Mouse (Mus musculus): Measurements from ENCODE around the gene Mllt6. TPM values are rescaled to one million over a fixed set of nuclear protein-coding genes. Genes with fewer than 3 reads are reported as not detected.

Gene Mllt6
- total and polyA plus RNA-seq, 3 experiments = 24.3 to 55.6 (median 43.0) TPM

- peak overlapping the region in 2 of 3 experiments; percentile 16 to 22 for H3K4me3 ChIP-seq (replicated peaks in 1 of 3; ENCODE audit: low read depth in 2 of 3, low read length in 2 of 3, poor library complexity in 1 of 3)
- peak overlapping the region; percentile 69 for H3K9ac ChIP-seq (ENCODE audit: insufficient read depth, low read depth)
- DNase-seq (ENCODE audit: extremely low read depth) = no peak
- peaks cover 54 to 86% of the 10 kb centered on the region in 2 experiments for H3K36me3 ChIP-seq (replicated peaks in 1 of 2; ENCODE audit: control insufficient read depth in 1 of 2, insufficient read depth in 1 of 2, low read length in 1 of 2)
- TF ChIP-seq KAT2A (IDR thresholded peaks at IDR 0.05; ENCODE audit: insufficient replicate concordance, low read length) = no peak
- H3K27me3 ChIP-seq (replicated peaks) = no peaks in the 10 kb centered on the region
- H3K9me3 ChIP-seq (replicated peaks; ENCODE audit: low read length) = peaks cover 17% of the 10 kb centered on the region
- in situ Hi-C loops (cut with MboI; ENCODE audit: low pct_ligation_motif_present, low pct_unique_long_range_greater_than_20kb, low sequenced_read_pairs) = no loop called here
- peak overlapping the region; percentile 64 for H3K4me2 ChIP-seq (ENCODE audit: insufficient read depth, low read depth, poor library complexity, severe bottlenecking)
- H3K79me2 ChIP-seq (replicated peaks; ENCODE audit: control insufficient read depth, extremely low read depth, insufficient read depth, poor library complexity, severe bottlenecking) = no peaks in the 10 kb centered on the region
- dilution Hi-C loops (cut with MboI; ENCODE audit: extremely low pct_ligation_motif_present, extremely low pct_unique_long_range_greater_than_20kb, low sequenced_read_pairs) = no loop called here
- H3K27ac ChIP-seq (ENCODE audit: insufficient read depth, low read depth) = peak overlapping the region; percentile 98
- H3K4me1 ChIP-seq (ENCODE audit: control insufficient read depth in 1 of 2, insufficient read depth in 2 of 2) = peaks cover 19 to 50% of the 10 kb centered on the region in 2 experiments
Observed at GRCm38 (mm10) chr11:97717369-97718280, 54.4 kb downstream of the Mllt6 start.

- peak; percentile 88 for DNase-seq (ENCODE audit: extremely low read depth)
- H3K4me3 ChIP-seq (replicated peaks in 1 of 3; ENCODE audit: low read depth in 2 of 3, low read length in 2 of 3, poor library complexity in 1 of 3) = peak overlapping the region in 2 of 3 experiments; percentile 16 to 22
- H3K27me3 ChIP-seq (replicated peaks) = no peaks in the 10 kb centered on the region
- H3K4me1 ChIP-seq (ENCODE audit: control insufficient read depth in 1 of 2, insufficient read depth in 2 of 2) = peaks cover 19 to 51% of the 10 kb centered on the region in 2 experiments
- peaks cover 51 to 86% of the 10 kb centered on the region in 2 experiments for H3K36me3 ChIP-seq (replicated peaks in 1 of 2; ENCODE audit: control insufficient read depth in 1 of 2, insufficient read depth in 1 of 2, low read length in 1 of 2)
- H3K9me3 ChIP-seq (replicated peaks; ENCODE audit: low read length) = peaks cover 19% of the 10 kb centered on the region
- TF ChIP-seq MAX (IDR thresholded peaks at IDR 0.05; ENCODE audit: low read length) (peak; percentile 88), TBP (conservative IDR thresholded peaks at IDR 0.05; ENCODE audit: low read depth, low read length) (peak; percentile 73), JUND (conservative IDR thresholded peaks at IDR 0.05; ENCODE audit: low read depth, low read length) (no peak), POLR2A (IDR thresholded peaks at IDR 0.05; ENCODE audit: low read depth, low read length) (peak; percentile 79), GABPA (IDR thresholded peaks at IDR 0.05; ENCODE audit: insufficient replicate concordance, low read depth, low read length) (no peak), CHD2 (IDR thresholded peaks at IDR 0.05; ENCODE audit: low read length) (peak; percentile 58), MYC (IDR thresholded peaks at IDR 0.05; ENCODE audit: low read depth, low read length) (peak; percentile 90), NRF1 (IDR thresholded peaks at IDR 0.05; ENCODE audit: low read depth, low read length) (peak; percentile 26; the same call in 1 of the 2 replicates), TCF12 (IDR thresholded peaks at IDR 0.05; ENCODE audit: low read depth, low read length) (peak; percentile 83), MEF2A (IDR thresholded peaks at IDR 0.05; ENCODE audit: borderline replicate concordance, low read depth, low read length) (peak; percentile 41; the same call in 1 of the 2 replicates), MXI1 (IDR thresholded peaks at IDR 0.05; ENCODE audit: low read depth, low read length) (peak; percentile 62), ETS1 (conservative IDR thresholded peaks at IDR 0.05; ENCODE audit: low read depth, low read length) (peak; percentile 51; the same call in 1 of the 2 replicates), ZKSCAN1 (IDR thresholded peaks at IDR 0.05; ENCODE audit: borderline replicate concordance, low read depth, low read length) (no peak), ELF1 (IDR thresholded peaks at IDR 0.05; ENCODE audit: low read depth, low read length) (peak; percentile 47; the same call in 1 of the 2 replicates), NELFE (IDR thresholded peaks at IDR 0.05; ENCODE audit: low read depth, low read length) (no peak; the same call in 1 of the 2 replicates), USF1 (IDR thresholded peaks at IDR 0.05; ENCODE audit: low read depth, low read length) (no peak), EP300 (IDR thresholded peaks at IDR 0.05; ENCODE audit: low read length) (peak; percentile 89), E2F4 (IDR thresholded peaks at IDR 0.05; ENCODE audit: insufficient replicate concordance, low read depth, low read length) (no peak), BHLHE40 (IDR thresholded peaks at IDR 0.05; ENCODE audit: low read depth, low read length) (peak; percentile 91), ZMIZ1 (IDR thresholded peaks at IDR 0.05; ENCODE audit: low read depth, low read length) (no peak; the same call in 1 of the 2 replicates), ZC3H11A (IDR thresholded peaks at IDR 0.05; ENCODE audit: low read depth, low read length) (no peak), HCFC1 (IDR thresholded peaks at IDR 0.05; ENCODE audit: low read depth, low read length) (peak; percentile 48), JUN (IDR thresholded peaks at IDR 0.05; ENCODE audit: insufficient read depth, low read depth, low read length) (peak; percentile 45), KAT2A (IDR thresholded peaks at IDR 0.05; ENCODE audit: insufficient replicate concordance, low read length) (no peak), POLR2AphosphoS2 (IDR thresholded peaks at IDR 0.05; ENCODE audit: low read depth, low read length) (no peak), MAZ (IDR thresholded peaks at IDR 0.05; ENCODE audit: low read depth, low read length) (peak; percentile 65; the same call in 1 of the 2 replicates), ZNF384 (IDR thresholded peaks at IDR 0.05; ENCODE audit: low read depth, low read length) (no peak), IRF4 (IDR thresholded peaks at IDR 0.05; ENCODE audit: low read depth, low read length) (peak; percentile 94)
- in situ Hi-C loops (cut with MboI; ENCODE audit: low pct_ligation_motif_present, low pct_unique_long_range_greater_than_20kb, low sequenced_read_pairs) = no loop called here
- no peaks in the 10 kb centered on the region for H3K79me2 ChIP-seq (replicated peaks; ENCODE audit: control insufficient read depth, extremely low read depth, insufficient read depth, poor library complexity, severe bottlenecking)
- dilution Hi-C loops (cut with MboI; ENCODE audit: extremely low pct_ligation_motif_present, extremely low pct_unique_long_range_greater_than_20kb, low sequenced_read_pairs) = no loop called here
- H3K27ac ChIP-seq (ENCODE audit: insufficient read depth, low read depth) = peak overlapping the region; percentile 98
- peak overlapping the region; percentile 69 for H3K9ac ChIP-seq (ENCODE audit: insufficient read depth, low read depth)
- peak overlapping the region; percentile 64 for H3K4me2 ChIP-seq (ENCODE audit: insufficient read depth, low read depth, poor library complexity, severe bottlenecking)
Observed at GRCm38 (mm10) chr11:97718281-97718860, 55.2 kb downstream of the Mllt6 start.
